Mouse (Mus musculus) ES-Bruce4 (cell line): Measurements from ENCODE around the gene Ankrd6.

Experiments used
- CTCF ChIP-seq: IDR thresholded peaks from one replicate; pipeline ENCODE4 v1.8.1; 2011; ENCODE audit warnings: low read depth, low read length
- EP300 ChIP-seq: IDR thresholded peaks from 2 replicates; pipeline ENCODE4 v1.6.1; 2011; ENCODE audit warnings: low read depth, low read length; ENCODE audit not compliant: insufficient read depth

DNA sequence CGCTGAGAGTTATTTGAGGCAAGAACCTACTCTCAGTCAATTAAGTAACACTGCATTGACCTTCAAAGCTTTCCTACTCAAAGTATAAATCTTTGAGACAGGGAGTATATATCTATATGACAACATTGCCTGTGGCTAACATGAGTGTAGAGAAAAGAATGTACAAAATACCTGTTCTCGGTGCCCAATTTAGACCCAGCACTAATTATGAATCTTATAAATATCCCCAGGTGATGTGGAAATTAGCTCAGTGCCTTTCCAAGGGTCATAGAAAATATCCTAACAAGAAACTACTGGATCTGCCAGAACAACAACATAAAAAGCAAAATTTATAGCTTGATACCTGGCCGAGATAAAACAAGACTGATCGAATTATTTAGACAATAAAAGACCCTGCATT is 151.7 kb downstream of the Ankrd6 start:
- no peak for TF ChIP-seq EP300
- no peak for TF ChIP-seq CTCF
